Mouse (Mus musculus) stomach, postnatal 0 days (tissue): ENCODE measurements around the gene Reep3. TPM values are rescaled to one million over a fixed set of nuclear protein-coding genes. Genes with fewer than 3 reads are reported as not detected.

Experiments
- ATAC-seq: fragments of 200-750 bp; cut with Nextera tagmentation; 2 replicates; pipeline ENCODE4 v1.8.0; 2017; ENCODE audit not compliant: low FRiP score, low TSS enrichment
- DNase-seq: peaks from one replicate; pipeline ENCODE4 v3.0.0-alpha.2; 2016; ENCODE audit warnings: low spot score
- H3K27ac ChIP-seq: fragments of 300-500 bp; sonication (generic); replicated peaks from 2 replicates; pipeline ENCODE4 v1.5.1; 2014; ENCODE audit warnings: mild to moderate bottlenecking, control low read depth
- H3K27me3 ChIP-seq: fragments of 300-500 bp; sonication (generic); 2 replicates; pipeline ENCODE4 v1.6.1; 2014; ENCODE audit warnings: low read length; ENCODE audit not compliant: control insufficient read depth, insufficient read depth
- H3K36me3 ChIP-seq: fragments of 300-500 bp; sonication (generic); 2 replicates; pipeline ENCODE4 v1.6.1; 2014; ENCODE audit warnings: low read length, mixed read lengths; ENCODE audit not compliant: control insufficient read depth, insufficient read depth
- H3K4me1 ChIP-seq: fragments of 300-500 bp; sonication (generic); replicated peaks from 2 replicates; pipeline ENCODE4 v1.6.1; 2014; ENCODE audit warnings: antibody characterized with exemption; ENCODE audit not compliant: control insufficient read depth, insufficient read depth
- H3K4me2 ChIP-seq: fragments of 300-500 bp; sonication (generic); replicated peaks from 2 replicates; pipeline ENCODE4 v1.6.1; 2014; ENCODE audit warnings: low read depth, mild to moderate bottlenecking, control low read depth, moderate library complexity
- H3K4me3 ChIP-seq: fragments of 300-500 bp; sonication (generic); 2 replicates; pipeline ENCODE4 v1.5.1; 2014; ENCODE audit warnings: low read depth, low read length, control low read depth
- H3K9ac ChIP-seq: fragments of 300-500 bp; sonication (generic); 2 replicates; pipeline ENCODE4 v1.6.1; 2014; ENCODE audit warnings: mild to moderate bottlenecking, low read length, control low read depth, mixed read lengths
- H3K9me3 ChIP-seq: fragments of 300-500 bp; sonication (generic); 2 replicates; pipeline ENCODE4 v1.6.1; 2016; ENCODE audit warnings: low read length; ENCODE audit not compliant: control insufficient read depth
- CTCF ChIP-seq: IDR thresholded peaks from 2 replicates; pipeline ENCODE4 v1.5.1; 2016; ENCODE audit warnings: antibody characterized with exemption, low read depth, mild to moderate bottlenecking, moderate library complexity
- EP300 ChIP-seq: optimal IDR thresholded peaks from 2 replicates; pipeline ENCODE3; 2016; ENCODE audit warnings: antibody characterized with exemption
- WGBS: fragments of 180-500 bp; shearing (Covaris S2); extraction: QIAGEN DNeasy Blood & Tissue Kit; methylation state at CpG from one replicate; pipeline ENCODE4 v1.1.7; 2014; 5-methylcytosine and 5-hydroxymethylcytosine counted together
- polyA plus RNA-seq: library from polyadenylated mRNA; unstranded; fragments of >200 nt; fragmentation: Nextera tagmentation; extraction: Ambion mirVana; gene quantifications from 2 replicates; pipeline ENCODE4 v1.2.1, GENCODE M21; 2015

The Reep3 gene
- polyA plus RNA-seq, 1 experiment from 2014 or later = 38.6 TPM

DNA sequence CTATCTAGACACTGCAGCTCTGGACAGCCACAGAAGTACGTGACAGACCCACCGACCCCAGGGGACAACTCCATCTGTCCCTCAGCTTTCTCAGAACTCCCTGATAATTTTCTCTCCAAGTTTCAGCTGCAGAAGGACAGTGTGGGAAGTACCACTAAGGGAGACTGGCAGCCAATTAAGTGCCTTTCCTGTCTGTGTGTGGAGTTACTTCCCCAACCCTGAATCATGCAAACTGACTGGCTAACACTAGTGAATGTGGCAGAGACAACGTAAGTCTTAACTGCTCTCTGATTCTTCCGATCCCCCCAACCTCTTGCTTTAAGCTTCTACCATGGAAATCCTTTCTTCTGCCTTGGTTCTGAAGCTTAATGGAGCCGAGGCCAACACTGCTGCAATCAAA, 60.6 kb downstream of the Reep3 start:
- Histone ChIP-seq H3K27me3 (no peaks in the 10 kb centered on the region), H3K27ac (no peak overlapping the region), H3K4me3 (no peak overlapping the region), H3K9ac (no peak overlapping the region), H3K36me3 (peaks cover 9% of the 10 kb centered on the region), H3K9me3 (no peaks in the 10 kb centered on the region), H3K4me1 (no peaks in the 10 kb centered on the region), H3K4me2 (no peak overlapping the region)
- ATAC-seq (no peak), DNase-seq (no peak)
- WGBS = 88% methylated on average over 5 of the region's 5 CpGs
- TF ChIP-seq EP300 = no peak
- TF ChIP-seq CTCF = no peak

DNA sequence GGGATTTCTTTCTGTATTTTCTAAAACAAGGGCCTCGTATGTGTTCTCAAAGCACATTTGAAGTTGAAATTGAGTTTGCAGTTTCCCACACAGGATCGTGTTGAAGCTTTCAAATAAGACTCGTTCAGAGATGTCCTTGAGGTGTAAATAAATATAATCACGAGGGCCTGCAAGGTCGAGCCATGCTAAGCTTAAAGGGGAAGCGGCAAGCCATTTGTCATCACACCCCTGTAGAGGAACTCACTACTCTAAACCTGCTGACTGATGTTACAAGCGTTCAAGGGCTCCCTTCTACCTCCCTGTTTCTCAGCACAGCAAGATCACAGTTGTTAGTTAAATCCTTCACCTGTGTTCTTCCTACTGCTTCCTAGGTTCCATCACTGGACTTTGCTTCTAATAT, 65.6 kb downstream of the Reep3 start:
- ATAC-seq = no peak
- Histone ChIP-seq H3K4me3 (no peak overlapping the region), H3K9me3 (no peaks in the 10 kb centered on the region), H3K27ac (no peak overlapping the region), H3K27me3 (no peaks in the 10 kb centered on the region), H3K9ac (no peak overlapping the region), H3K4me1 (no peaks in the 10 kb centered on the region), H3K4me2 (no peak overlapping the region), H3K36me3 (peaks cover 4% of the 10 kb centered on the region)
- 53% methylated on average over 7 of the region's 7 CpGs for WGBS
- TF ChIP-seq CTCF = no peak
- no peak for DNase-seq

DNA sequence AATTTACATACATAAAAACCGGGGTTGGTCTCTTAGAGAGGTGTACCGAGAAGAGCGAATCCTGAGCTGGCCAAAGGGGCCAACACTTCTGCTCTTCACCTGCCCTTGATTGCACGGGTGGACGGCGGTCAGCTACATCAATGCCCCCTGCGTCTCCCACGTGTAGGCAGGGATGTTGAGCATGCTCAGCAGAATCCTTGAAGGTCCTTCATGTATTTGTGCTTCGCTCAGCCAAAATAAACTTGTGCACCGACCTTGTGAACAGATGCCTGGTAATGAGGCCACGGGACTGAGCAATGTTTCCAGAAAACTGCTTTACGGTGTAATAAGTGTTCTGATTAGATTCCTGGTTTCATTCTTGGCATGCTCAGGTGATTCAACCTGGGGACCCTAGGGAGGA, 67.4 kb downstream of the Reep3 start:
- Histone ChIP-seq H3K27me3 (no peaks in the 10 kb centered on the region), H3K9me3 (no peaks in the 10 kb centered on the region), H3K9ac (no peak overlapping the region), H3K4me3 (no peak overlapping the region), H3K4me1 (no peaks in the 10 kb centered on the region), H3K36me3 (no peaks in the 10 kb centered on the region; the same call in 1 of the 2 replicates), H3K4me2 (no peak overlapping the region), H3K27ac (no peak overlapping the region)
- WGBS = 82% methylated on average over 12 of the region's 12 CpGs
- ATAC-seq (no peak), DNase-seq (no peak)
- no peak for TF ChIP-seq CTCF
- TF ChIP-seq EP300 = no peak

DNA sequence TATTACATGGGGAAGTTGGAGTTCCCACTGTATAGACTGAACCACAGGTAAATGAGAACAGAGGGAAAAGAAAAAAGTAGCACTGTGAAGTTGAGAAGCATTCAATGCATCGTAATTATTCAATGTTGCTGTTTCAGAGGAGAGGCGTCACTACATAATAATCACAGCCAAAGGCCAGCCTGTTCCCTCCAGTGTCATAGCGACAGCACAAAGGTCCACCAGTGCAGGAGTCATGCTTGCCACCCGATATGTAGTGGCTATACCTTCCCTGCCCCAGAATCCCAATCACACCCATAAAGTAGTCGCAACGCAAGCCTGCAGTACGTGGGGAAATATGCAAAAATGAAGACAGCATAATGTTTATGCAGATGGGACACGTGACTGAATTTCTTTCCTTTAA, 70.4 kb downstream of the Reep3 start:
- ATAC-seq = peak; percentile 49; the same call in 1 of the 2 replicates
- Histone ChIP-seq H3K27me3 (no peaks in the 10 kb centered on the region), H3K4me3 (no peak overlapping the region), H3K4me1 (no peaks in the 10 kb centered on the region), H3K9ac (no peak overlapping the region), H3K36me3 (peaks cover 5% of the 10 kb centered on the region; the same call in 1 of the 2 replicates), H3K4me2 (0 out of 2 replicates have a peak overlapping the region, but pooled peaks have one; percentile 2), H3K9me3 (no peaks in the 10 kb centered on the region), H3K27ac (peak overlapping the region; percentile 63)
- no peak for TF ChIP-seq CTCF
- TF ChIP-seq EP300 = no peak
- 70% methylated on average over 8 of the region's 8 CpGs for WGBS
- no peak for DNase-seq

DNA sequence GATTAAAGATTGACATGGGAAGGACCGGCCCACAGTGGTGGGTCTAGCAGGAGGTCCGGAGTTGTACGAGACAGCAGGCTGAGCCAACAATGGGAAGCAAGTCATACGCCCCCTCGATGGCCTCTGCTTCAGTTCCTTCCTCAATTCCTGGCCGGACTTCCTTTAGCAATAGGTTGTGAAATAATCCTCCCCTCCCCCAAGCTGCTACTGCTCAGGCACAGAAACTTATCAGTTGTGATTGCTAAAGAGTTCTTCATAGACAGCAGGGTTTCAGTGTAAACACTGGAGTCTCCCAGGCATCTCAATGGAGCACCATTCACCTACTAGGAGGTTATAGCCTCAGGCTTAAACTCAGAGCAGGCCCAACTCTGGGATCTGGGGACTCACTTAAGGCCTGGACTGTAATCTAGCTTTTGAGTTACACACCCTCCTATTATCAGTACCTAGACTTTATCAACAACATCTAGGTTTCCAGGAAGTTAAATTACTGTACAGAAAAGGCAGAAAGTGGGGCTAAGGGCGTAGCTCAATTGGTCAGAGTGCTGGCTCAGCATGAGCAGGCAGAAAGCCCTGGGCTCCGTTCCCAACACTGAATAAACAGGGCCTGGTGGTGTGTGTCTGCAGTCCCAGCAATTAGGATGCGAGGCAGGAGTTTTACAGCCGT, 71.0 kb downstream of the Reep3 start:
- 18% methylated on average over 10 of the region's 10 CpGs for WGBS
- ATAC-seq = peak; percentile 93
- H3K4me3 ChIP-seq = no peak overlapping the region
- H3K9me3 ChIP-seq = no peaks in the 10 kb centered on the region
- 0 out of 2 replicates have a peak overlapping the region, but pooled peaks have one; percentile 2 for H3K4me2 ChIP-seq
- no peaks in the 10 kb centered on the region for H3K27me3 ChIP-seq
- peak overlapping the region; percentile 63 for H3K27ac ChIP-seq
- H3K9ac ChIP-seq = no peak overlapping the region
- H3K4me1 ChIP-seq = no peaks in the 10 kb centered on the region
- TF ChIP-seq EP300 (peak; percentile 82), CTCF (peak; percentile 19; the same call in 1 of the 2 replicates)
- peaks cover 5% of the 10 kb centered on the region; the same call in 1 of the 2 replicates for H3K36me3 ChIP-seq
- peak; percentile 74 for DNase-seq

DNA sequence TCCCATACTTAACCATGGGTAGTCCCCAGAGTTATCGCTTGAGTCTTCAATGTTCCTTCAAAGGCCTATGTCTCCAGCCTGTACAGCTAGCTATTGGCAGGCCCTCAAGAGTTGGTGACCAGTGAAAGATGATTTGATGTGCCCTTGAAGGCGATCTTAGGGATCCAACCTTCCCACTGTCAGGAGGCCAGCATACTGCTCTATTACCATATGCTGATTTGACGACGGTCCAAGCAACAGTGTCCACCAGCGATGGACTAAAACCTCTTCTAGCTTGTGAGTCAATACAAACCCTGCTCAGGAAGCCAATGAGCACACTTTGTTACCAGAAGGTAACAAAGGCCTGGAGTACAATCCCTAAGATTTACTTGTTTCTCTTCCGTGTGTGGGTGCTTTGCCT, 72.4 kb downstream of the Reep3 start:
- Histone ChIP-seq H3K27ac (no peak overlapping the region), H3K27me3 (no peaks in the 10 kb centered on the region), H3K9ac (no peak overlapping the region), H3K4me3 (no peak overlapping the region), H3K4me2 (no peak overlapping the region), H3K9me3 (no peaks in the 10 kb centered on the region), H3K4me1 (no peaks in the 10 kb centered on the region), H3K36me3 (peaks cover 5% of the 10 kb centered on the region; the same call in 1 of the 2 replicates)
- 93% methylated on average over 6 of the region's 6 CpGs for WGBS
- TF ChIP-seq EP300 (no peak), CTCF (no peak)
- no peak for DNase-seq
- ATAC-seq = no peak
